Mouse (Mus musculus): ENCODE measurements around the gene Foxl2. TPM values are rescaled to one million over a fixed set of nuclear protein-coding genes. Genes with fewer than 3 reads are reported as not detected.

Gene Foxl2
- polyA plus RNA-seq, 1 experiment from 2014 or later, result 2.2 TPM

- Histone ChIP-seq H3K36me3 (replicated peaks) (peaks cover 28% of the 10 kb centered on the region), H3K27ac (no peak overlapping the region), H3K9ac (no peak overlapping the region), H3K9me3 (no peaks in the 10 kb centered on the region), H3K4me2 (no peak overlapping the region), H3K4me1 (no peaks in the 10 kb centered on the region), H3K27me3 (no peaks in the 10 kb centered on the region), H3K4me3 (replicated peaks) (no peak overlapping the region)
- 94% methylated on average over 6 of the region's 6 CpGs for WGBS
- ATAC-seq (ENCODE audit: low FRiP score), result no peak
Measured at GRCm38 (mm10) chr9:99001326-99001725, 46.2 kb downstream of the Foxl2 start.

Other genes starting within 250 kb of the Foxl2 start
- 0.22 TPM in 1 of 2 replicates, not detected in the other for gene Prr23a1, start 112.8 kb upstream of the Foxl2 start, polyA plus RNA-seq (2016; fragmentation: Nextera tagmentation; extraction: Ambion mirVana)
- gene Prr23a2, start 98.8 kb upstream of the Foxl2 start, polyA plus RNA-seq (2016; fragmentation: Nextera tagmentation; extraction: Ambion mirVana), result not detected in 2 replicates
- not detected in 2 replicates for gene Prr23a3, start 90.5 kb upstream of the Foxl2 start, polyA plus RNA-seq (2016; fragmentation: Nextera tagmentation; extraction: Ambion mirVana)
- not detected in 2 replicates for gene 7420426K07Rik, start 52.2 kb upstream of the Foxl2 start, polyA plus RNA-seq (2016; fragmentation: Nextera tagmentation; extraction: Ambion mirVana)
- 85.7 and 87.5 TPM in 2 replicates for gene Faim, start 31.1 kb downstream of the Foxl2 start, polyA plus RNA-seq (2016; fragmentation: Nextera tagmentation; extraction: Ambion mirVana)
- not detected in 2 replicates for gene Gm1123, start 80.4 kb downstream of the Foxl2 start, polyA plus RNA-seq (2016; fragmentation: Nextera tagmentation; extraction: Ambion mirVana)
- gene Pik3cb, start 185.3 kb downstream of the Foxl2 start, polyA plus RNA-seq (2016; fragmentation: Nextera tagmentation; extraction: Ambion mirVana), result 3.5 and 3.7 TPM in 2 replicates